Mouse (Mus musculus) layer of hippocampus, adult 8-10 months (tissue): ENCODE measurements around the gene Olfr543. TPM values are rescaled to one million over a fixed set of nuclear protein-coding genes. Genes with fewer than 3 reads are reported as not detected.
A peak's percentile ranks its signal among the peaks of the same experiment; 100 is the strongest.
"Not testable (repeated sequence)": the region's sequence is repeated elsewhere in the genome, so short reads cannot be mapped to it uniquely, and the experiment has no call there.

Source experiments
- DNase-seq, 2 experiments: peaks; one replicate each; pipeline ENCODE4 v3.0.0; 2022; ENCODE audit warnings: low spot score in 2 of 2
- total RNA-seq, 4 experiments: library from RNA; stranded (reverse); gene quantifications; 2 replicates each; pipeline ENCODE4 v1.2.4; 2022

Olfr543 gene
- not detected for total RNA-seq

GRCm38 (mm10) chr7:102481579-102481978 is at the start of gene Olfr543:
Olfr543 (minus strand) TSS chr7:102481679.
- DNase-seq: no peak

DNA sequence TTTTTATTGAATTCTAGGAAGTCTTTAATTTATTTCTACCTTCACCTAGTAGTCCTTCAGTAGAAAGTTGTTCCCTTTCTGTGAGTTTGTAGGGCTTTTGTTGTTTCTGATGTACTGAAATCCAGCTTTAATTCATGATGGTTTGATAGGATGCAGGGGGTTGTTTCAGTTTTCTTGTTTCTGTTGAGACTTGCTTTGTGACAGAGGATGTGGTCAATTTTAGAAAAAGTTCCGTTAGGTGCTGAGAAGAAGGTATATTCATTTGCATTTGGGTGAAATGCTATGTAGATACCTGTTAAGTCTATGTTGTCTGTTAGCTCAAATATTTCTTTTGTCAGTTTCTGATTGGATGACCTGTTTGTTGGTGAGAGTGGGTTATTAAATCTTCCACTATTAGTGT is 47.6 kb upstream of the Olfr543 start:
- no peak for DNase-seq

- peak in 1 of 2 experiments; percentile 25 for DNase-seq
These were observed 35.5 kb upstream of the Olfr543 start for GRCm38 (mm10) chr7:102517051-102517335.

GRCm38 (mm10) chr7:102516261-102517050 is 35.0 kb upstream of the Olfr543 start:
- no peak for DNase-seq

DNA sequence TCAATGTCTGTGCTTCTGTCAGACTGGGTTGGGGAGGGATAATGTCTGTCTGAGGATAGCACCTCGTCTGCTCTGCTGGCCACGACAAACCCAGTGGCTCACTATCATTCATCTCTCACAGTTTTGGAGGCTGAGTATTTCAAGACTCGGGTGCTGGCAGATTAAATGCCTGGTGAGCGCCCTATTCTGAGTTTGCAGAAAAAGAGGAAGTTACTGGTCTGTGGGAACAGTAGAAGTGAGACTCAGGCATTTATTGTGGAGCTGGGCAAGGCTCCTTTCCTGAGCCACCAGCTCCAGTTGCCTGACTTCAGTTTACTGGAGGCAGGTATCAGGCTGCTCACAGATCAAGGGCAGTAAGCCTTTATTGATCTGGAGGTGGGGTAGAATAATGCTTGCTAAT is 32.7 kb upstream of the Olfr543 start:
- no peak for DNase-seq

DNA sequence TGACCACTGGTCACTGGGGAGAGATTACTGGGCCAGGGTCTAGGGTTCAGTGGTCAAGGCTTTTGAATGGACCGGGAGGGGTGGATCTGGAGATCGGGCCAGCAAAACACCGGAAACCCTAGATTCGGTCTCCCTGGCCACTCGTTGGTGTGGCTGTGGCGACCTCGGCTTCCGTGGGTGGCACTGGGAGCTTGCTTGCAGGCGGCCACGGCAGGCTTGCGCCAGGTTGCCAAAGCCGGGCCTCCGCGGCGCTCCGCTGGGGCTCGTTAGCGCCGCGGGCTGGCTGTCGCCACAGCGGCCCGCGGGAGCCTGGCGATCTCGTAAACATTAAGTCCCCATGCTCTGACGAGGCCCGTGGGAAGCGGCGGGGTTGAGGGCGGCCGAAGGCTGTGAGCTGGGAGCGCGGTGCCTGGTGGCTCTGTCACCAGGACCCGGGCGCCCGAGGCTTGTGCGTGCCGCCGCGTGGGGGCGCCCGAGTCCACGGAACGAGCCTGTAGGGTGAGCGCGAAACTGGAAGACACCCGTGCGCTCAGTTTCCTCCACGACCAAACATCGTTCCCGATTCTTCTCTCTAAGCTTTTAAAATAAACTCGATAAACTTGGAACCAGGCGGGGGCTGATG is 31.4 kb upstream of the Olfr543 start:
- peak; percentile 47 to 85 for DNase-seq

DNA sequence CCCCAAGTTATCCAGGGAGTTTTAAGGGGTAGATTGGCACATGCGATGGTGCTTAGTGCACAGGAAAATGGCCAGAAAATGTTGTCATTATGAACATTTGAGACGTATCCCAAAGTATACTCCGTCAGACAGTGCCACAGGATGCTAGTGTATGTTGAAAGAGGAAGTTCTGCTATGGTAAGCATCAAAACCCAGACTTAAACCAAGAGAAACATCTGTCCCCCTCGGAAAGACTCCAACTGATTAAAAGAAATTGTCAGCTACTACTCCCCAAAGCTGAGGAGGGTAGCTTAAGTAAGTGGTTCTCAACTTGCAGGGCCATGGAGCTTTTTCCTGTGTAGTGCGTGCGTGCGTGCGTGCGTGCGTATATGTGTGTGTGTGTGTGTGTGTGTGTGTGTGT is 30.4 kb upstream of the Olfr543 start:
- no peak for DNase-seq

GRCm38 (mm10) chr7:102509726-102510125 is 28.2 kb upstream of the Olfr543 start:
- no peak for DNase-seq

DNA sequence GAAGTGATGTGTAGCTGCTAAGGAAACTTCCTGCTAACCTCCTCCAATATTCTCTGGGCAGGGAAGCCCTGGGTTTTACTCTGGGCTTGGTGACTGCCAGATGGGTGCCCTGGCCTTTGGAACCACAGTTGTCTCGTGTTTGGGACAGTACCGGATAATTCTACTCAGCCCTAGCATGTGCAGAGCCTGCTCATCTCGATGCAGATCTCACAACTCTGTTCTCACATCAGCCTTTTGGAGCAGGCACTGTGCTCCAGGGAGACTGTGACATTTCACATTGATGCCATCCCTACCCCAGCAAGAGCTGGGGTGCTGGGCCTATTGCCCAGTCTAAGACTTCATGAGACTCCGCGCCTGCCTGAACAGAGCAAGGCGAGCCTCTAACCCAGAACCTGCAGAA is 27.2 kb upstream of the Olfr543 start:
- no peak for DNase-seq

- DNase-seq: no peak
These were observed 26.6 kb upstream of the Olfr543 start for GRCm38 (mm10) chr7:102508066-102508465.

GRCm38 (mm10) chr7:102506848-102507247 is 25.4 kb upstream of the Olfr543 start:
- DNase-seq: peak; percentile 48 to 85

GRCm38 (mm10) chr7:102501986-102502385 is 20.5 kb upstream of the Olfr543 start:
- DNase-seq: no peak

DNA sequence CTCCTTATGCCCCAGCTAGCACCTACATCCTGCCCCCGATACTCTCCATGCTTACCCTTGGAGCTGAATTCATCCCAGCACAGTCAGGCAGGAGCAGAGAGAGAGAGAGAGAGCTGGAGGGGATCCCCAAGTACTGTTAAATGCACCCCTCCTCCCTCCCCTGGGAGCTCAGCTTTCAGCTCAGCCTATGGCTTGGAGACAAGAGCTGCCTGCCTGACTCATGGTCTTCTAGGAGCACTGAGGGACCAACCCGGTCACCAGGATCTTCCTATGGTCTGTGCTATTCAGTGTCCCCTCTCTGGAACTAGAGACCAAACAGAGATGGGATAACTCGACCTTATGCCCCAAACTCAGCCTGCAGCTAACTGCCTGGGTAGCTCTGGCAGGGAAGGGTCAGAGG is 18.0 kb upstream of the Olfr543 start, which contains the start of gene Olfr545:
Gene Olfr545, minus strand, starts transcription at position 101 of the 400 bp plus-strand sequence.
- no peak for DNase-seq

- DNase-seq: not testable (repeated sequence)
These were observed 12.9 kb upstream of the Olfr543 start for GRCm38 (mm10) chr7:102494416-102494815.

DNA sequence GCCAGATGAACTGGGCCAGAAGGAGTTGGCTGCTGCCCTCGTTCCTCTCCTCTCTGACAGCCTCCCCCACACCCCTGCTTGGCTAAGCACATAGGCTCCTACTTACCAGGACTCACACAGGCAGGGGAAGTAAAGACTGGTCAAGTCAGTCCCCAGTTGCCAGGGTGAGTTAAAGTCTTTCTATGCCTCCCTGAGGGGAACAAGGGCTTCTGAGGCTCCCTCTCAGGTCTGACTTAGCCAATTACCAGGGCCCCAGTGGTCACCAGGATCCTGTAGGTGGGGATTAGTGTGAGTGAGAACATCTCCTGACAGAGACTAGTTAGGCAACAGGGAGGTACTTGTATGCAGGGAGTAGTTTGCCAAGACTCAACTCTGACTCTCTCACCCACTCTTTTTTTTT is 6.7 kb upstream of the Olfr543 start, which contains the start of gene Olfr544:
Gene Olfr544, minus strand, starts transcription at position 153 of the 400 bp plus-strand sequence.
- DNase-seq: no peak

GRCm38 (mm10) chr7:102486105-102486504 is 4.6 kb upstream of the Olfr543 start:
- DNase-seq: no peak

DNA sequence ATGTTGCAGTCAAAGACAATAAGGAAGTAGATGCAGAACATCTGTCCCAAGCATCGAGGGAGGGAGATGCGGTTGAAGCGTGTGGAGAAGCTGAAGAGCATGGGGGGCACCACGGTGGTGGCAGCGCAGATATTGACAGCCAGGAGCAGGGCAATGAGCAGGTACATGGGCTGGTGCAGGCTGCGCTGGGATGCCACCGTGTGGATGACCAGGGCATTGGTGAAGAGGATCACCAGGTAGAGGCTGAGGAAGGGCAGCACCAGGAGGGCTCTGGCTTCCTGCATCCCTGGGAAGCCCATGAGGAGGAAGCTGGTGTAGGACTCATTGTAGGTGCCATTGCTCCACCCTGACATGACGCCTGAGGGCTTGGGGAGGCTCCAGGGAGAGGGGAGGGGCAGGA is 3.3 kb upstream of the Olfr543 start:
- DNase-seq: not testable (repeated sequence)

GRCm38 (mm10) chr7:102483665-102484064 is 2.2 kb upstream of the Olfr543 start:
- no peak for DNase-seq

DNA sequence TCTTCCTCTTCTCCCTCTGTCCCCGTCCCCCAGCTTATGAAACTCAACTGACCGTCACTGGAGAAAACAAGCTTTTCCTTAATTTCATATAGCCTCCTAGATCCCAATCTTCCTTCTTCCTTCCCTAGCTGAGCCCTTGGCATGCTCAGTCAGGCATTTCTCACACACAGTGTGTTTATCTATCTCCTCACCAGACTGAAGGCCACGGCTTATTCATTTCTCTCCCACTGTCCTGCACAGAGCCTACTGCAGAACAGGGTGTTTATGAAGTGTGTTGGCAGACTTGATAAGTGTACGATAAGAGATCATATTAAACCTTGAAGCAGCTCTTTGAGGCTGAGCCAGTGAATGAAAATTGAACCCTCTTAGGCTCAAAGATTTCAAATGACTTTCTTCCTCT is 658 bp downstream of the Olfr543 start:
- no peak for DNase-seq

- DNase-seq: no peak
These were observed 2.0 kb downstream of the Olfr543 start for GRCm38 (mm10) chr7:102479368-102480078.

DNA sequence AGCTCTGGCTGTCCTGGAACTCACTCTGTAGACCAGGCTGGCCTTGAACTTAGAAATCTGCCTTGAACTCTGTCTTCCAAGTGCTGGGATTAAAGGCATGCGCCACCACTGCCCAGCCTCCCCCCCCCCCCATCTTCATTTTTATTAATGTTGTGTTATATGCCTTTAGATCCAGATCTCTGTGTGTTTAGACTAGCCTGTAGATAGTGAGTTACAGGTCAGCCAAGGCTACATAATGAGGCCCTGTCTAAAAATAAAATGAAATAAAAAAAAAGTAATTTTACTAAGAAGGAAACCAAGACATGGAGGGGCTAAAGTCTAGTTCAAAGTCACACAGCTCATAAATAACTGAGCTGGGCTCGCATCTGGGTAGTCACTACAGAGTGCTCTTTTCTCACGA is 2.6 kb downstream of the Olfr543 start:
- DNase-seq: no peak

- no peak for DNase-seq
These were observed 3.1 kb downstream of the Olfr543 start for GRCm38 (mm10) chr7:102478425-102478824.
